Mouse (Mus musculus) G1E-ER4 (cell line): ENCODE measurements around the gene Podn. TPM values are rescaled to one million over a fixed set of nuclear protein-coding genes. Genes with fewer than 3 reads are reported as not detected.

ENCODE experiments used
- GATA1 ChIP-seq: IDR thresholded peaks from one replicate; pipeline ENCODE4 v1.8.0; 2012; ENCODE audit warnings: low read length, inconsistent platforms
- polyA plus RNA-seq: library from polyadenylated mRNA; stranded (reverse); fragments of >175 nt; gene quantifications from 2 replicates; pipeline ENCODE4 v1.2.3, GENCODE M21; 2012

Gene Podn
- polyA plus RNA-seq, 1 experiment: not detected

DNA sequence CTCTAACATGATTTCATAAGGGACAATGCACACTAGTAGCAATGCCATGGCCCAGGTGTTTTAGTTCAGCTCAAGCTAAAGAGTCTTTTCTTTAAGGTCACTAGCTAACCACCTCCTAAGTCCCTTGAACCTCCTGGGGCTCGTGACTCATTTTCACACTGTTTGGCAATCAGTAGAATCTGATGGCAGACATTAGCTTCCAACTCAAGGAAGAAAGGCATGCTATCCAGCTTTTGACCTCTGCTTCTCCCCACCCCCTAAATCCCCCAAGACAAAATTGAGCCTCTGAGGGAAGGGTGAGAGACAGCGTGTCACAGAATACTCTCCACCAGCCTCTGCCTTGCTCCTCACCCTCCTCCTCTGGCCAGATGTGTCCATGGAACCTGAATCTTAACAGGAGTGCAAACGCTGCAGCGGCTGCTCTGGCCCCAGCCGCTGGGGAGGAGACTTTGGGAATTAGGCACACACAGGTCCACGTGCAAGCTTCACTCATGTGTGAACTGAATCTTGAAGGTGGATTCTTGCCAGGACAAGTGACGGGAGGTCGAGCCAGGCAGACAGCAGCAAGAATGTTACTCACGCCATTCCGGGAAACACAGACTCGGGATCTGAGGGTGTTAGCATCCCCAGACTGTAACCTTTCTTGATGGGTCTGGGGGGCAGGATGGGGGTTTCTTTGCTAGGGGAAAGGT, 97.5 kb downstream of the Podn start:
- no peak for TF ChIP-seq GATA1

DNA sequence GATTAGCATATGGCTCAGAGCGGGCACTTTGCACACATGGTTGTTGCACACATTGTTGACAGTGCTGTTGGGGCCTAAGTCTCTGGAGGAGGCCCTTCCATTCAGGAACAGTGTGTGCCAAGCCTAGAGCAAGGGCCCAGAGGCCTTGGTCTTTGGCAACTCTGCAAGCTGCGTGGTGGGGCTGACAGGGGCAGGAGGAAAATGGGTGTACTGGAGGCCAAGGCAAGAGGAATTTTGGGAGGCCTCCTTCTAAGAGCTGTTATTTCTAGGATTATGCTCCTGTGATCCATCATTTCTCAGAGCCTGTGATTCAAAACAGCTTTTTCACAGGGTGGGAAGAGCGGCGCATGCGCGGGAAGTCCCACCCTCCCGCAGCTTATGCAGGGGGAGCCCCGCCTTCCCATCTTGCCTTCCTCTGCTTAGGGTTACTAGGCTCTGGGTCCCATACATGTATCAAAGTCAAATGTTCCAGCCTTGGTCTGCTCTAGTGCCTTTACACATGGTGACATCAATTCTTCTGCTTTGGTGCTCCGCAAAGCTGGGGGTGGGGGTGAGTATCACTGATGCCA, 99.7 kb downstream of the Podn start:
- TF ChIP-seq GATA1: no peak

DNA sequence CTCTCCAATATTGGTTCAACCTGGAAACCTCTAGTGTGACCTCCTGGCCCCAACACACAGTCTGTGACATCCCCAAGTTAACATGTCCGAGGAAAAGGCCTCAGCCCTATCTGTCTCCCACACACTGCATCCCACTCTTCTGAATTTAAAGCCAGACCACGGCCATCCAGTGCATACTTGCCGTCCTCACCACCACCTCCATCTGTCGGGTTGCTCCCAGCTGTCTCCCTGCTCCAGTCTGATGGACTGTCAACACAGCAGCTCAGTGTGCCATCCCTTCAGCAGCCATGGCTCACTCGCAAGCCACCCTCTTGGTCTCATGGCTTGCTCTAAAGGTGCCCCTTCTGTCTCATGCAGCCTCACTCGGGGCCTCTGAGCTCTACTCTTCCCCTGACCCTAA, 100.5 kb downstream of the Podn start:
- TF ChIP-seq GATA1: no peak

DNA sequence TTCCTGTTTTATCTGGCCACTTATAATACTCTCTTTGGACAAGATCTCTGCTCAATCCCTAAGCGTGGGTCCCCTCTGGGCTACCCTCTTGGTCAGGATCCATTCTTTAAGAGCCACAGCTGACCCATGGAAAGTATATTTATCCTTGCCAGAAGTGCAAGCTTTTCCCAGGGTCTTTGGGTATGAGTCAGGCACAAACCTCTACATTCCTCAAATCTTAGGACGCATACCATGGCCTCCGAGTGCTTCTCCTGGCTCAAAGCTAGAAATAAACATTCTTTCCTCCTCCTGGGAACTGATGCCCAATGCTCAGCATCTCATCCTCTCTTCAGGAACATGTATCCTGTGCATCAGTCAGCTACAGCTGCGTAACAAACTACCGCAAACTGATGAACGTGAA, 101.2 kb downstream of the Podn start:
- no peak for TF ChIP-seq GATA1

DNA sequence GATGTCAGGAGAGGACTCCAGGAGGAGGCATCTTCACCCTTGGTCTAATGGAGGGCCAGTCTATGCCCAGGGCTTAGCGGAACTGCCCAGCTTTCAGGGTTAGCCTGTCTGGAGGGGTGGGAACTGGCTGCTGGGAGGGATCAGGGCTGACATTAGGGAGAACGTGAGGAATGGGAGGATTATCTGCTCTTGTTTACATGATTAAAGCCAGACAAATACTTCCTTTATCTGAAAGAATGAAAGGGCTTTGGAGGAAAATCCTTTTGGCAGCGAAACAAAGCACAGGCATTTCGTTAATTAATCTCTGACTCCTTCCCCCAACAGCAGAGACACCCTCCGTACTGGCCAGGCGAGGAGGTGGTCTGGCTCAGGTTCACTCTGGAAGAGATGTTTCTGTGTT, 104.4 kb downstream of the Podn start:
- TF ChIP-seq GATA1: no peak

DNA sequence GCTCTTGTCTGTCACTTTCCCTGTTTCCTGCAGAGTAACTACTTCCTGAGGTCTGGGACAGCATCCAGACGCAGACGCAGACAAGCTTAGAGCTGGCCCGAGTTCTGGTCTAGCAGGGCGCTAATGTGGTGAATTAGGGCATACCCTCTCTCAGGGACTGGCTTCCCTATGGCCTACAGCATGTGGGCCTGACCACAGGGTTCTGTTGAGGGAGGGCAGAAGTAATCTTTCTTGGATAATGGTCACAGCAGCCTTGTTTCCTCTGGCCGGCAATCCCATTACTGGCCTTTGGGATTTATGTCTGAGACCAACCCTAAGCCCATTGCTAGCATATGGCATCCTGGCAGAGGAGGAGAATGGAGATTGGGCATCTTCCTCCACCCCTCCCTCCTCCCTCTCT, 105.4 kb downstream of the Podn start:
- no peak for TF ChIP-seq GATA1

DNA sequence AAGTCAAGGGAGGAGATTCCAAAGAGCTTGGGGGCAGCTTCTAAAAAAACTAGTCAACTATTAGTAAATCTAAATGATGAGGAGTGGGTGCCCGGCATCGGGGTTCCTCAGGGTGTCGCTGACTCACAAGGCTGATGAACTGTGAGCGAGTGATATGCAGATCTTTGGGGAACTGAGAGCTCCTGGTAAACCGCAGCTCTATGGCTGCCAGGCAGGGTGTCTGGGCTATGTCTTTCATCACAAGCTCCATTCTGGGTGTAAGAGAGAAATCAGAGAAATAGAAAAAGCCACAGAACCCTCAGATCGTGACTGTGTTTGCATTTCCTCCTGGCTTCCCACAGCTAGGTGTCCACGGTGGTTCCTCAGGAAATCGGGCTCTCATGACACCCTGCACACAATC, 107.3 kb downstream of the Podn start:
- TF ChIP-seq GATA1: peak; percentile 8

DNA sequence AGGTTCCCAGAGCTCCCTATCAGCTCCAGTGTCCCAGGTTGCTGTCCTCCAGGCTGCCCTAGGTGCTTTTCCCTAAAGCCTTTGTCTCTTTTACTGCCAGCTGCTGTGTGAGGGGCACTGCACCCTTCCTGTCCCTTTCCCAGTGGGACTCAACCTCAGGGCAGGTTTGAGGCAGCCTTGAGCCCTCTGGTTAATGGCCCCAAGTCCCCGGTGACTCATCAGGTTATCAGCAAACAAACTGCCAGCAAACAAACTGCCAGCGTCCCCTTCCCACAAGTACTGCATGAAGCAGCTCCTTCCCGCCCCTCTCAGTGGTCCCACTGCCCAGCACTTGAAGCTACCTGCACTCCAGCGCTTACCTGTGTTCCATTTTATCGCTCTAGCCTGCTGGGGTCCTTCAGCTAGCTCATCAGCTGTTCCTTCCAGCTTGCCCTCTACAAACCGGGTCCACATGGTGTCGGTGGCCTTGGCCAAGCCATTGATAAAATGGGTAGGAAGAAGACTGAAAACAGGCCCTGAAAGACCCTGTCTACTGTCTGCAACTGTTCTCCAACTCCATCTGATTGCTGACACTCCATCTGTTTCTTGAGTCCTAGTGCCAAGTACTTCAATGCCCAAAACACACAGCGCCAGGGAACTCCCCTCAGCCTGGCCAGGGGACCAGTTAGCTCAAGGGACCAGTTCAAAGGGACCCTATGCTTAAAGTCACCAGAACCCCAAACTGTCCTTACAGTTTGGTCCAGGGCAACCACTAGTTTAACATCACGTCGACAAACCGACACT, 109.7 kb downstream of the Podn start:
- no peak for TF ChIP-seq GATA1

DNA sequence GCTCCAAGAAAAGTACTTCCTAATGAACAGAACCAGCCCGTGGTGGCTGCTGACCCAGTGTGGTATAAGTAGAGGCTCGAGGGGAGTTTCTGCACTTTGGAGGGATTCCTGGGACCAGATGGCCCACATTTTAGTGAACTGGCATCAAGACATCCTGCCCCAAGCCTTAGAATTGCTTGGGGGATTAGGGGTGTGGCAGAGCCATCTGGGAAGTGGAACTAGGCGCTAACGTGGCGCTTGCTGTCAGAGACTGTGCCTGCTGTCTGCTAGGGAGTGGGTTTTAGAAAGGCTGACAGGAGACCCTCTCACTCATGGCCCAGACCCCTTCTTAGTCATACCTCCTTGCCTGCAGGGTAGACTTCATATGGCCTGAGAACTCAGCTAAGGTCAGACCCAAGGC, 110.4 kb downstream of the Podn start:
- no peak for TF ChIP-seq GATA1

DNA sequence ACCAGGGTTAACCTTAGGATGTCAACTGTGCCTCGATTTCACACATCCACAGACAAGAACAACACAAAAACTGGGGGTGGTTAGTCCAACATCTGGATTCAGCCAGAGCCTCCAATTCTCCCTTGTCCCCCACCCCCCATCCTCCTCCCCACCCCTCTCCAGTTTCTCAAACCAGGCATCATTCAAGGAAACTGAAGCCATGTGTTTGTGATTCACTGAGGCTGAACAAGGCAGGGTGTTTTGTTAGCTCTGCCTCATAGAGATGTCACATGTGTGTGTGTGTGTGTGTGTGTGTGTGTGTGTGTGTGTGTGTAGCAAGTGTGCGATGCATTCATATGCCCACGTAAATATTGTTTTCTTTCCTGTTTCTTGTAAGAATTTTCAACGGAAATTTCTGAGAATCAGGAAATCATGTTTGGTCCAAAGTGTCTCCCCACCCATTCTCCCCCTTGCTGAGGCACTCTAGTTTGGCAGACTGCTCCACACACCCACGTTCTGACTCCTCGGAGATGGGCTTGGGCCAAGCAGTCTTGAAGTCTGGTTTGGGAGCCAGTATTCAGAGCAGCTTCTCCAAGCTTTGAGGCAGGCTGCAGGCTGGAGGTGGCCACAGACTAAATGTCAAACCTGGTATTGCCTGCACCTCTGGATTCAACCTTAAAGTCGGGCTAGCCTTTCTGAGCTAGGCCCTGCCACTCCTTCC, 111.8 kb downstream of the Podn start:
- no peak for TF ChIP-seq GATA1

DNA sequence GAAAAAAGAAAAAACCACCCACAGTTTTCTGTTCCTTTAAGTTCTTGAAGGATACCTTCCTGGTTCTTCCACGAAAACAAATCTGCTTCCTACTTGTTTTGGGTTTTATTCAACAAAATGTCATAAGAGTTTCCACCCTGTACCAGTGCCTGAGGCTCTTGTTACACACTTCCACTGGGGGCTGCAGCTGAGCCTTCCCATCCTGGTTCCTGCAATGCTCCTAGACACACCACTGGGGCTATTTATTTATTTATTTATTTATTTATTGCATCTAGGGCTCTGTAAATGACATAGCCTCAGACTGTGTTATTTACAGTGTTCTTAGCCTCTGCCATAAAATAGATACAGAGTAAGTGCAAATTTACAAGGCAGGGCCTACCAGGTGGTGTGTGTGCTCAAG, 112.5 kb downstream of the Podn start:
- no peak for TF ChIP-seq GATA1

DNA sequence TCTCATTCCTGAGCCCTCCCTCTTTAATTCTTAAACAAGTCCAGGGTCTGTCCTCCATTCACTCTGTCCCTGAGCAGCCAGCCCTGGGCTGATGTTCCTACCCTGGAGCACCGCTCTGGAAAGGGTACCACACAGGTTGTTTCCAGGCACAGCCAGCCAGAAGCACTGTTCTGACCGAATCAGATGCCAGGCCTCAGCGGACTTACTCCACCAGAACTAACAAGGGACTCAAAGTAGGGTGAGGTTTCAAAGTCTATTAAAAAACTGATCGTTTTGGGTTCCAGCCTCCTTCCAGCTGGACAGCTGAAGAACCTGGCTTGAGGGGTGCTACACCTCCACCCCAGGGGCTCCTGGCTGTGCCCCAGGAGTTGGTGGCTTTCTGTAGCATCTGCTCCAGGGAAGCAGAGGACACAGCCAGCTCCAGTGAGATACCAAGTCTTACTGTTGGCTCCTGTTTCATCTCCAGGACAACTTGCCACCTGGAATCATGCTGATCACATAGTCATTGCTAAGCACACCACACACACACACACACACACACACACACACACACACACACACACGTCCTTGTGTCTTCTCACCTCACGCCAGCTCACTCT, 116.1 kb downstream of the Podn start:
- no peak for TF ChIP-seq GATA1

DNA sequence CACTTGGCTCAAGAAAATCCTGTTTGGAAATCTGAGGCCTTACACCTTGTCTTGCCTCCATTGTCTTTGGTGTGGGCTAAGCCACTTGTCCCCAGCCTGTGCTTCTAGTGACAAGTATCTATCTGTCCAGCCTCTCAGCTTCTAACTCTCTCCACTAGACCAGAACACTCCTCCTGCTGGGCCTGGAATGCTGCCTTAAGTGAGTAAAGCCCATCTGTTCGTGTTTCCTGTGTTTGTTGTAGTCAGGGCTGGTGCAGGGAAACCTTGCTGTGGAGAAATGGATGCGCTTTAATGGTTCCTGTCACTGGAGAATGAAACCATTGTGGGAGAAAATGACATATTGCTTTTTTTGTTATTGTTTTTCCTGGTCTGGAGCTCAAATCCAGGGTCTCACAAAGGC, 116.7 kb downstream of the Podn start:
- TF ChIP-seq GATA1: no peak

DNA sequence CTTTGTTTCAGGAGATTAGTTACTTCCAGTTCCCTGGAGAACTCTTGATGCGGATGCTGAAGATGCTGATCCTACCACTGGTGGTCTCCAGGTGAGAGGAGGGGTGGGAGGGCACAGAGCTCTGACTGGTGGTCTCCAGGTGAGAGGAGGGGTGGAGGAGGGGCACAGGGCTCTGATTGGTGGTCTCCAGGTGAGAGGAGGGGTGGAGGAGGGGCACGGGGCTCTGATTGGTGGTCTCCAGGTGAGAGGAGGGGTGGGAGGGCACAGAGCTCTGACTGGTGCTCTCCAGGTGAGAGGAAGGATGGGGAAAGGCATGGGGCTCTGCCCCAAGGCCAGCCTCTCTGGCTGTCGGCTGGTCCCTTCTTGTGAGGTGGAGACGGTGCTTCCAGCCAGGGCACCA, 118.7 kb downstream of the Podn start:
- TF ChIP-seq GATA1: no peak

DNA sequence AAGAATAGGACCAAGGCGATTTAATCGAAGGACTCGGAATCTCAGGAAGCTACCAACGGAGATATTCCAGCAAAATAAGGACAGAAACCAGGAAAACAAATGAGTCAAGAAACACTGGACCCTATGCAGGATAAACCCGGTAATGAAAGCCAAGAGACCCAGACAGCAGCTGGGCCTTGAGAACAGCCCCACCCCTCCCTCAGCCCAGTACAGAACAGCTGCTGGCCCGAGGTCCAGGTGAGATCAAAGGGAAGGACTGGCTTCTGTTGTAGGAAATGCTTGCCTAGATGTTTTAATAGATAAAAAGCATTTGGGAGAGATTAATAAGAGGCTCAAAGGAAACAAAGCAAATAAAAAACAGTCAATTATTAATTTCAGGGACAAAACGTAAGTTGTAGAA, 121.2 kb downstream of the Podn start:
- TF ChIP-seq GATA1: no peak

DNA sequence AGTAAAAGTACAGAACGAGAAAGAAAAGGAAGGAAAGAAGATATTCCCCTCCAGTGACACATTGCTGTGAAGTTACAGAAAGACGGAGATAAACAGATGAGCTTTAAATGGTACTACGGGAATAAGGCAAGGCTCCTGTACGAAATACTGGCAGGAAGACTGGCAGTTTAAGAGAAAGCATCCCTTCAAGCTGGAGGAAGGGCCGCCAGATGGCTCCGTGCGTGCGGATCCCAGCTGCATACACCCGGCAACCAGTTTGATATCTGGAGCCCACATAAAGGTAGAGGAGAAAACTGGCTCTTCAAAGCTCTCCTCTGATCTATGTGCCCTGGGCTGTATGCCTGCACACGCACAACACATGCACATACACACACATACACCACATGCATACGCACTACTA, 121.7 kb downstream of the Podn start:
- no peak for TF ChIP-seq GATA1
